Mouse (Mus musculus): ENCODE results near the gene Nxnl1.
"Not testable (repeated sequence)": the region's sequence is repeated elsewhere in the genome, so short reads cannot be mapped to it uniquely, and the experiment has no call there.

Nxnl1 gene

DNA sequence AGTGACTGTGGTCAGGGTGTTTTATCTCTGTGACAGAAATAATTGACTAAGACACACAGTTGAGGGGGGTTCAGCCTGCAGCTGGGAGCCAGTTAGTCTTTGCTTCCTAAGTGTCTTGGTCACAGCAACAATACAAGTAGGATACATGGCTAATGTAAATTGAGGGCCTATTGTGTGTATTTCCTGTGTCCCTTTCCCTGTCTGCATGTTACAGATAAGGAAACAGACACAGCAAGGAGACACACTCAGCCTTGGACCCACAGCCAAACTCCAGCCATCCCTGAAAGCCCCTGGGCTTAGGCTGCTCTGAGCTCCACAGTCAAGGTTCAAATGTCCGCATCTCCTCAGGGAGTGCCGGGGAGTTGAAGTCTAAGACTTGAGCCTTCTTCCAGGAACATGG lies 11.8 kb downstream of the Nxnl1 start:
- no peak for DNase-seq (ENCODE audit: low spot score)

DNA sequence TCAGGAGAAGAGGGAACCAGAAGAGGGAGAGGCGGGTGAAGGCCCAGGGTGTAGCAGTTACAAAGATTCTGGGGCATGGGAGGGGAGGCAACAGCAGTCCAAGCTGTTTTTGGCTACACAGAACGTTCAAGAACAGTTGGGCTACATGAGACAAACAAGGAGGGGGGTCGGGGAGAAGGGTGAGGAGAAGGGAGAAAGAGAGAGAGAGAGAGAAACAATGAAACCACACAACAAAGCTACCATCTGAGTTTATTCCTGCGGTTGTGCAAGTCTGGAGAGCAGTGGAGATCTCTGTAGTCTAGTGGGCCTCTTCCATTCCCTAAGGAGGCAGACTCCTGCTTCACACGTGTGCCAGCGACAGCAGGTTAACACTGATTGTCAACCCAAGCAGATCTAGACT lies 12.4 kb downstream of the Nxnl1 start:
- DNase-seq (ENCODE audit: low spot score) = no peak

DNA sequence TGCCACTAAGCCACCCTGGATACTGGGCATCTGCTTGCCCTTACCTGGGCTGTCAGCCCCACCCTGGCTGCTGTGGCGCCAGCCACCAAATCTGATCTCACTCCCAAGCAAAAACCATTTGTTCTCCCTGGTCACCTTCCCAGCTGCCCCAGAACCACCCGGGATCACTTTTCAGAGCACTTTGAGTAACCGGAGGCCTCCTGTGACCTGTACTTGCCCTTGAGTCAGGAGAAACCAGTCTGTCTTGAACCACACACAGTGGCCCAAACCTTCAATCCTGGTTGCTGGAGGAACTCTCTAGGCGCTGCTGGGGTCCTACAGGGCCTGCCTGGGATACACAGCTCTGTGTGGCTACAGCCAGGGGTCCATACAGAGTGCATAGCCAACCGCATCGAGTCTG lies 13.6 kb downstream of the Nxnl1 start:
- DNase-seq (ENCODE audit: low spot score) = no peak

DNA sequence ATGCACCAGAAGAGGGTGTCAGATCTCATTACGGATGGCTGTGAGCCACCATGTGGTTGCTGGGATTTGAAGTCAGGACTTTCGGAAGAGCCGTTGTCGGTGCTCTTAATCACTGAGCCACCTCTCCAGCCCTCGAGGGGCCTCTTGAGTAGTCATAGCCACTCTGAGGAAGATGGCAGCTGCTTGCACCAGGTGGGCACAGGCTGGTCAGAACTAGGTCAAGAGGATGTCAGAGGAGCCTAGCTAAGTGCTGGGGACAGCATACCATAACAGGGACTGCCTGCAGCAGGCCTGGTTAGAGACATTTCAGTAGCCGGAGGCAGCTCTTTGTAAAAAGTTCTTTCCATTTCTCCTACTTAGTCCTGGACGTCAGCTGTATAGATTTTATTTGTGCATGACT lies 15.6 kb downstream of the Nxnl1 start:
- no peak for DNase-seq (ENCODE audit: low spot score)

DNA sequence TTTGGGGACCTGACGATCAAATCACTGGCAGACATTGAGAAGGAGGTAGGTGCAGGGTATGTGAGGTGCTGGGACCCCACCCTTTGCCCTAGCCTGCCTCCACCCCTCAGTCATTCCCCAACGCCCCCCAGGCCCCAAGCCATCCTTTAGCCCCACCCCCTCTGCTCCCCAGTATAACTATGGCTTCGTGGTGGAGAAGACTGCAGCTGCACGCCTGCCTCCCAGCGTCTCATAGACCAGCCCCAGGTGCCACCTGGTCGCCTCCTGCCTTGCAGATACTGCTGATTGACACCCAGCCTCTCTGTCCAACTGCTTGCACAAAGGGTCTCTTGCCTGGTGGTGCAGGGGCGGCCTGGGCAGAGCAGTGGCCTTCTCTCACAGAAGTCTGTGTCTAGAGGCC lies 18.8 kb downstream of the Nxnl1 start:
- no peak for DNase-seq (ENCODE audit: low spot score)

DNA sequence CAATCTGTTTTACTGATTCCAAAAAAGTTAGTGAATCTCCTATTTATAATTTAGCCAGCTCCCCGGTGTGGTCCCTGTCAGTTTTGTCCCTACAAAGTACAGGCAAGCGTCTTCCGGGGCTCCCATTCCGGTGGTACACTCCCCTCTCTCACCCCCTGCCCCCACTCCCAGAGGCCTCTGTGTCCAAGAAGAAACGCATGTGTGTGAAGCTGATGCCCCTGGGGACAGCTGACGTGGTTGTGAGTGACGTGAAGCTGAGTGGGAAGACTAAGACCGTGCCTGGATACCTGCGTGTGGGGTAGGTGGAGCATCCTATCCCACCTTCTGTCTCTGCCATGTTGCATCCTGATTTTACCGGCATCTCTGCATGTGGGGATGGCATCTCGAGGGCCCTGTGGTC lies 21.3 kb downstream of the Nxnl1 start:
- no peak for DNase-seq (ENCODE audit: low spot score)

DNA sequence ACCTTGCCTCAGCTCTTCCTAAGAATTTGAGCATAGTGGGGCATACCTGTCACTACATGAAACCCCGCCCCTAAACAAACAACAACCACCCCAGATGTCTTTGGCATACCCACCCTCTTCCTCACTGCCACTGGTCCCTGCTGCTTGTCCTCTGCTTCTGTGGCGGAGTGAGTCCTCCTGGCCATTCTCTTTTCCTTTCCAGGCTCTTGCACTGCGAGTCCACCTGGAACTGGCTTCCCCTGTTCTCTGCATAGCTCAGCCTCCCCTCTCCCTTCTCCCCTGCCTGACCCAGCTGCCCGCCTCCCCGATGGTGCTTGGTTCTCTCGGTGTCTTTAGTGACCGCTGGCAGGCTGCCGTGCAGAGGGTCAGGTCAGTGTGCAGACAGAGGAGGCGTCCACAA lies 22.6 kb downstream of the Nxnl1 start:
- no peak for DNase-seq (ENCODE audit: low spot score)

DNA sequence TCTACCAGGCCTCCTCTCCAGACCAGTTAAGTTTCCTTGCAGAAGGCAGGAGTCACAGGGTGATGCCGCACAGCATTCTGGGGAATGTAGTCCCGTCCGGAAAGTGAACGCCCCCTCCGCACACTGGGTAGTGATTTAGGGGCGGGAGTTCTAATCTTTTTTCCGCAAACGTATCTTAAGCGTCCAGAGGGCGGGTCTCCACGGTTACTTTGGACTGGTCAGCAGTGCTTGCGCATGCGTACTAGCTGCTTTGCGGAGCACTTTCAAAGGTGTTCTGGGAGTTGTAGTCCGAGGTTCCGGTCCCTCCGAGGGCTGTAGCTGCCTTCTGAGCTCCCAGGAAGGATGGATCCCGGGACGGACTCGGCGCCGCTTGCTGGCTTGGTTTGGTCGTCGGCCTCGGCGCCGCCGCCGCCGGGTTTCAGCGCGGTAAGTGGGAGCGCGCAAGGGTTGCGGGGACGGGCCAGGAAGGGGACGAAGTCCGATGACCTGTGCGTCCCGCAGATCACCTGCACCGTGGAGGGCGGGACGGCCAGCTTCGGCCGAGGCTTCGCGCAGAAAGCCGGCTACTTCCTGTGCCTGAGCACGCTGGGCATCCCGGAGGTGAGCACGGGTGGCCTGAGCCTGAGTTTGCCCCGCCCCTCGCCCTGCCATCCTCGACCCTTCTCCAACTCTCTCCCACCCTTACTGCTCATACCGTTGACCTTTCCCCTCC lies 23.6 kb downstream of the Nxnl1 start, which contains the start of gene Mvb12a:
TSS of gene Mvb12a (plus strand) at position 291 of the 712 bp plus-strand sequence.
- DNase-seq (ENCODE audit: low spot score) = peak; percentile 81

DNA sequence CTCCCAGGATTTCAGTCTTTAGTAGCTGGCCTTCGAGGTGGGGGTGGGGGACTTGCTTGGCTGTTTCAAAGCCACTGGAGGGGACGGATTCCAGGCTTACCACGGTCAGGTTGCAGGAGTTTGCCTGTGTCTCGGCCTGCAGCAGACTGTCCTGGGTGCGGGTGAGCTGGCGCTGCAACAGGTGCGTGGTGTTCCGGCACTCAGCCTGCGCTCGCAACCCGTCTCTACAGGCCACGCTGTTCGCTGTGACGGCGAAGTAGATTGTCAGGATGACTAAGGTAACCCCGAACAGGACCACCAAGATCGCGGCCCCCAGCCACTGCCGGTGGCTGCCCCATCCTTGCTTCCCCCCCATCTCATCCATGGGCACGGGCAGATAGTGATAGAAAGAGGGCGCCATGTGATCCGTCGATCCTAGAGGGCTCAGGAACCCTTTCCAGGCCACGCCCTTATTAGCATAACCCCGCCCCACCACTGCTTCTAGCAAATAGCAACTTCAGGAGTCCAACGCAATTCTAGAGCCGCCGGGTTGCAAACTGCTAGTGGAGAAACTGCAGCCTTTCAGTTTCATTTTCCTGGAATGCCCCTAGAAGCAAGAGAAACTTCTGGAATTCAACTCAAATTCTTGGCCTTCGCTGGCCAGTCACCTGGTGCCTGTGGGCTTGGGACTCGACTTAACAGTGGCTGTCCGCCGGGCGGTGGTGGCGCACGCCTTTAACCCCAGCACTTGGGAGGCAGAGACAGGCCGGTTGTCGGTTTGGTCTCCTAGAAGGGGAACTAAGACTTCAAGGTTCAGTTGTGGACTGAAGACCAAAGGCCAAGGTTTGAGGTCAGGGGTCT lies 29.2 kb downstream of the Nxnl1 start, which contains the start of gene Bst2:
TSS of gene Bst2 (minus strand) at position 429 of the 840 bp plus-strand sequence.
- peak; percentile 73 for DNase-seq (ENCODE audit: low spot score)

DNA sequence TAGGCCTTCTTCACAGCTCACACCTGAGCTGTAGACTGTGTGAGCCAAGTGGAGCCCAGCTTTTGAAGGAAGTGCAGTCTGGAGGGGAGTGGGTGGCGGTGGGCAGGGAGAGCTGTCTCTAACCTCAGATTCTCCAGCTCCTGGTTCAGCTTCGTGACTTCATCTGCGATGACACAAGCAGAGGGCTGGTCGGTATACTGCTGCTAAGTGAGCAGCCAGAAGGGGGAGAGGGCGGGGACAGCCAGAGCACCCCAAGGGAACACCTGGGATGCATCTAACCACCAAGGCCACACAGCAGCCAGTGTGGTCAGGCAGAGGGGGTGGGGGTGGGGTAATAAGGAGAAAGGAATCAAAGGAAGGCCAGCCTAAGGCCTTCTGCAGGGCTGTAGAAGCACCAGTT lies 30.7 kb downstream of the Nxnl1 start:
- no peak for DNase-seq (ENCODE audit: low spot score)

DNA sequence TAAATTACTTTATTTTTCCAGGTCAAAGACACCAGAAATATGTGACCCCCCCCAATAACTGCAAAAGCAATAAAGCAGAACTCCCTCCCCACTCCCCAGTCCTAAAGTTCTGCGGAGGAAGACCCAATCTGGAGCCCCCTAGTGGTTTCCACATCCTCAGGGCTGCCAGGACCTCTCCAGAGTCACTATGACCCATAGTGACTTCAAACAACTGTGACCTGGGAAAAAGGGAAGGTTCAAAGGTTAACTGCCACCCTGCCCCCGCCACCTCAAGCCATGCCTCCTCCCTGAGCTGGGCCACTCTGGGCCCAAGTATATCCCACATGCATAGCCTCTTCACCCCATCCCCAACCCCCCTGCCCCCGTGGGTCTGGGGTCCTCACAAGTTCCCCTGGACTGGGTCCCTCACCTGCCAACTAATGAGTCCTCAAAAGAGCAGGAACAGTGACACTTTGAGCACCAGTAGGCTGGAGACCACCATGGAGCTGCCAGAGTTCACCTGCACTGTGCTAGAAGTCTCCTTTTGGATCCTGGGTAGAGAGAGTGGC lies 32.1 kb downstream of the Nxnl1 start:
- no peak for DNase-seq (ENCODE audit: low spot score)

DNA sequence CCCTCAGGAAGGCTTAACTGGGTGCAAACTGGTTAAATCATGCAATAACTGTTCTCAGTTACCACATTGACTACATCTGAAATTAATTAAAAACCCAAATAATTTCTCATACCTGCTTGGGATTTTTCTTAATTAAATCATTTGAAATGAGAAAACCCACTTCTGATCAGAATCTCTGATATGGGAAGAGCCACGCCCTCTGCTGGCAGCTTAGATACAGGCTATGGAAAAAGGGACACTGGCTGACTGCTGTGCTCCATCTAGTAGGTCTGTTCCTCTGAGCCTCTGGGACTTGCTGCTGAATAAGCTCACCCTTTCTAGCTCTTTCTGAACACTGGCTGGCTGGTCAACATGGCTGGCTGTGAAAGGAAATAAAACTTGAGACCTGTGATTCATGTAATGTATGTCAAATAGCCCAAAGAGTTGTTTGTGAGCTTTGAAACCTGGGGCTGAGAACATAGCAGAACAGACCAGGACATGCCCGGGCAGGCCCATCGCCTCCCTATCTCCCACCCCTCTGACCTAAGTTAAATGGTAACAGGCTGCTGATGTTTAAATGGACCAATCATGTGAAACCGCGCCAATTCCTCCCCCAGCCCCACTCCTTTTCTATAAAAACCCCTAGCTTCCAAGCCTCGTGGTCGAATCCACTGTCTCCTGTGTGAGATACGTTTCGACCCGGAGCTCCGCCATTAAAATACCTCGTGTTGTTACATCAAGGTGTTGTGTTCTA lies 35.5 kb downstream of the Nxnl1 start:
- DNase-seq (ENCODE audit: low spot score) = not testable (repeated sequence)

DNA sequence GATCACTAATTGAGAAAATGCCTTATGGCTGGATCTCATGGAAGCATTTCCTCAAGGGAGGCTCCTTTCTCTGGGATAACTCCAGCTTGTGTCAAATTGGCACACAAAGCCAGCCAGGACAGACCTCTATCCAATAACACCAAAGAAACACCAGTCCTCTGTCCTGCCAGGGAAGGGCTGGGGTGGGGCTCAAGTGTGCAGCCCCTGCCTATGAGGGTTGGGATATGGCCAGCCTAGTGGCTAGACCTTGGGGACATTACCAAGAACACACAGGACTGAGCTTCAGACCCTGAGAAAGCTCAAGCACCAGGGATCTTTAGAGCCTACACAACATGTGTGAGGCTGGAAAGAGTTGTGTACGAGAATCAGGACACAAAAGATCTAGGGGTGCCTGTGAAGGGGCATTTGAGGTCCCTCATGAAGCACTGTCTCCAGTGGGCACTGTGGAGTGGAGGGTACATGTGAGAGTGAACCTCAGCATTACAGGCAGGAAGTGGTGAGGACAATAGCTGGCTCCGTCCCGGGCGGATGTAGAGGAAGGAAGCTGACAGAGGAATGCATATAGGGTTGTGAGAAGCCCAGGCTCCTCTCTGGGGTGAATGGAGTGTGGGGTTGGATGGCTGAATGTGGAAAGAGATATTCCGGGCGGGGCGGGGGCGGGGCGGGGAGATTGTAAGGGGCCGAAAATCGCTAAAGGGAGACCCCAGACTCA lies 37.9 kb downstream of the Nxnl1 start:
- DNase-seq (ENCODE audit: low spot score) = no peak

DNA sequence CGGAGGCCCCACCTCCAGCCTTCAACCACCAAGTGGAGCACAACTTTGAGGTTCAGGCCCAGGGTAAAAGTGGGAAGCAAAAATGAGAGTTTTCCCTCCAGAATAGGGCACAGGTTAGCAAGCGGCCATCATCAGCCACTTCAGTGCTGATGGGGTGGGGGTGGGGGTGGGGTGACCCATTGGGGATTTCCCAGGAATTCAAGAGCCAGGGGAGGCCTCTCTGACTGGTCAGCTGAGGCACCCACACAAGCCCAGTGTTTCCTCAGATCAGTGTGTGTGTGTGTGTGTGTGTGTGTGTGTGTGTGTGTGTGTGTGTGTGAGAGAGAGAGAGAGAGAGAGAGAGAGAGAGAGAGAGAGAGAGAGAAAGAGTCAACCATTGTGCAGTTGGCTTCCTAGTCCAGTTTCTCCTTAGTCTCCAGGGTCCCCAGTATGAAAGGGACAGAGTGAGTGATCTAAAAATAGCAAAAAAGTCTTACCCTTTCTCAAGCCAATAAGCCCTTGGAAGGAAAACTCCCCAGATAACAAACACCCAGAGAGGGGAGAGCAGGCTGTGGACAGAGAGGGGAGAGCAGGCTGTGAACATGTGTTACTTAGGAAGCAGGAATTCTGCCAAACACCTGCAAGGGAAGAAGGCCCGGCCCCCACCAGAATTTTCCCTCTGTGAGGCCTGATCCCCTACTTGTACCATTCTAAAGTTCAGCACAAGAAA lies 39.1 kb downstream of the Nxnl1 start:
- DNase-seq (ENCODE audit: low spot score) = no peak

DNA sequence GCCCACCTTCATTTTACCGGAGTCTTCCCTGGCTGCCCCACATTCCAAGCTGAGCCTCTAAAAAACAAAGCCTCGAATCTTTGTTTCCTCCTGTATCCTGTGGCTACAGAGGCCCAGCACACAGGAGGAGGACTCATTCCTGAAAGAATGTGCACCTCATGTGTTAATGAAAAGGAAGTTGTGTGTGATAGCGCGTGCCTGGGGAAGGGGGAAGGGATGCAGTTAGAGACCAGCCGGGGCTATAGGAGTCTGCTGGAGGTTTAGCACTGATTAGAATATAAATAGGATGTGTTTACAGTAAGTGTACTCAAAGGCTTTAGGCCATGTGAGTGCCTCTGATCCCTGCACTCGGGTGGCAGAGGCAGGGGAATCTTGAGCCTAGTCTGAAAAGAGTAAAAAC lies 40.1 kb downstream of the Nxnl1 start:
- no peak for DNase-seq (ENCODE audit: low spot score)

DNA sequence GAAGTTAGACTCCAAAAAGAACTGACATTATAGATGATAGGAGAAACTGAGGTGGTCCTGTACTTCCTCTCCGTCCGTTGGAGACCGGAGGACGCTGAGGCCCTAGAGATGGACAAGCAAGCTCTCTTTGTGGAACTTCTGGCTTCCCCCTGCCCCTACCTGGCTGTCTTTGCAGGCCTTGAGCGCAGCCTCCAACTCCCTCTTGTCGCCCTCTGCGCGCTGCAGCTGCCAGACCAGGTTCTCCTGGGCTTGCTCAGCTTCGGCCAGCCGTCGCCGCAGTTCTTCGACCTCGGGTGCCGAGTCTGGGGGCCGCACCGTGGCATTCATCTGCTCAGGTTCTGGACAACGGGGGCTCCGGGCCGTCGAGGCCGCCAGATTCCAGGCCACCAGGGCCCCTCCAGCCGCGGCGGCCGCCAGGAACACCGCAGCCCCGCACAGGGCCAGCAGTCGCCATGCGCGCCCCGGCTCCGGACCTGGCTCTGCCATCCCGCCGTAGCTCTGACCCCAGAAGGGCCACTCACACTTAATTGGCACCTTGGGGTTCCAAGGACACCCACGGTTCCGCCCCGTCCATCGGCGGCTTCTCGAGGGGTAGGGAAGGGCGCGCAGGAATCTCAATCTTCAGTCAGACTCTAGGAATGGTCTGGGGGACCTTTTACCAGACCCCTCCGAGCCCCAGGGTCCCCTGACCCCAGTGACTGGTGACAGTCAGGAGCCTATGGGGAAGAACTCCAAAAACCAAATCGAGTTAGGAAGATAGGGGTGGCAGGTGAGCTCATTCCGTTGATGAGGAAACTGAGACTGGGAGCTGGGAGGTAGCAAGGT lies 41.0 kb downstream of the Nxnl1 start, which contains the start of gene Ccdc194:
TSS of gene Ccdc194 (minus strand) at position 486 of the 825 bp plus-strand sequence.
- no peak for DNase-seq (ENCODE audit: low spot score)

DNA sequence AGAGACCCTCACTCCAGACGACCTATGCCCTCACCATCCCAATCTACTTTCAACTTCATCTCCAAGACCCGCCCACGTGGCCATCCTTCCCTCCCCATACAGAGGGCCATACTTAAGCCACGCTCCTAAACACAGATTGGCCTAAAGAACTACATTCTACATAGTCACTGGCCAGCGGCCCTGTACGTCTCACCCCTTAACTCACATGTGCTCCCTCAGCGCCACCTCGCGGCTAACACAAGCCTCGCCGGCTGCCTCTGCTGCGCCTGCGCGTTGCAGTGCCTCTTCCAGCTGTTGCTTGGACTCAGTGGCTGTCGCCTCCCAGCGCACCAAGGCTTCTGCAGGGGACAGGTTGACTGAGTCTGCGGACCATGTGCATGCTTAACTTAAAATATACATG lies 44.8 kb downstream of the Nxnl1 start:
- peak; percentile 94 for DNase-seq (ENCODE audit: low spot score)

DNA sequence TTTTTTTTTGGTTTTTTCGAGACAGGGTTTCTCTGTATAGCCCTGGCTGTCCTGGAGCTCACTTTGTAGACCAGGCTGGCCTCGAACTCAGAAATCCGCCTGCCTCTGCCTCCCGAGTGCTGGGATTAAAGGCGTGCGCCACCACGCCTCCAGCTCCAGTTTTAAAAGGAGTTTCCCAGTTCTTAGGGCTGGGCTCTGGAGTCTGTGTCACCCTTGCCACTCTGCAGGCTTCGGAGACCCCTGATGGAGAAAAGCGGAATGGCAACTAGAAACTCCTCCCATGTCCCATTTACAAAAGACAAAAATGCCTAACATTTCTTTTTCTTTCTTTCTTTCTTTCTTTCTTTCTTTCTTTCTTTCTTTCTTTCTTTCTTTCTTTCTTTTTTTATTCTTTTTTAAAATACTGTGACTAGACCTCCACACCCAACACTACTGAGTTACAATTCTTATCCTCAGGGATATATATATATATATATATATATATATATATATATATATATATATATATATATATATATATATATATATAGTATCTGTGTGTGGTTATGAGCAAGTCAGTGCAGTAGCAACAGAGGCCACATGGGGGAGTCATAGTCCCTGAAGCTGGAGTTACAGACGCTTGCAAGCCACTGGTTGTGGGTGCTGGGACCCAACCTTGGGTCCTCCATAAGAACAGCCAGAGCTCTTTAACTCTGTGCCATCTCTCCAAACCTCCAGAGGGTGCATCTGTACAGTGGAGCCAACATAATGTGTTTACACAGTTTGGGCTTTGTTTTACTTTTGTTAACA lies 47.2 kb downstream of the Nxnl1 start:
- DNase-seq (ENCODE audit: low spot score) = peak; percentile 51

DNA sequence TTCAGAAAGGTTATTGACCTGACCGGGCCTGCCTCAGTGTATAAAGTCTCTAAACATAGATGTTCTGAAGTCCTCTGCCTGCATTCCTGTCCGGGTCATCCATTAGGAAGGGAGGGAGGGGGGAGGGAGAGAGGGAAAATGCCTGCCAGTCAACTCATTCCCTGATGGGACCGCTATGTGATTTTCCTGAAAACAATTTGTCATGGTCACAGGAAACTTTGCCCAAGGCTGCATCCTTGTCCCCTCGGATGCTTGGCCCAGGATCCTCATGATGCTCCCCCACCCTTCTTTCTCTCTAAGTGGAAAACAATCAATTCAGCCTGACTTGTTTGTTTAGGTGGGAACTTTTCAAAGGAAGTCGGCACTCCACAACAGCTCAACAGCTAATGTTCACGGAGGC lies 49.6 kb downstream of the Nxnl1 start:
- DNase-seq (ENCODE audit: low spot score) = no peak

Data from urinary bladder, postnatal 25 days (tissue).